Mouse (Mus musculus): ENCODE data around the gene Anks1. TPM values are rescaled to one million over a fixed set of nuclear protein-coding genes. Genes with fewer than 3 reads are reported as not detected.
A peak's percentile ranks its signal among the peaks of the same experiment; 100 is the strongest.

Gene Anks1
- polyA plus RNA-seq, 1 experiment from 2014 or later: 19.5 TPM

DNA sequence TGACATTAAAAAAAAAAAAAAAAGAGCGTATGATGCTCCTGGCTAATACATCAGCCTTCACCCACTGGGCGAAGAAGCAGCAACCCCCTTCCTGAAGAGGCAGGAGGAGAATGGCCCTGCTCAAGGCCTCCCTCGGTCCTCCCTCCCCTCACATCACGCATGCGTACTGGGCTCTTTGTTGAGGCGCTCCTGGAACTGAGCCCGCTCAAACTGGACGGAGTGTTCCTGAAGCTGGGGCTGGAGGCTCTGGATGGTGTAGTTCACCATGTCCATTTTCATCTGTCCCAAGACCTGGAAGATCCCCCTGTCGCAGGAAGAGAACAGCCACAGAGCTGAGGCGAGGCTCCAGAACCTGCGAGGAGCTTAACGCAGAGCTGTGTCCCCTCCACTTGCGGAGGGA is 161.2 kb downstream of the Anks1 start:
- Histone ChIP-seq H3K4me2 (replicated peaks; ENCODE audit: low read depth, low read length) (no peak overlapping the region), H3K27ac (ENCODE audit: low read length) (no peak overlapping the region), H3K36me3 (ENCODE audit: control insufficient read depth, insufficient read depth, low read length) (no peaks in the 10 kb centered on the region), H3K9me3 (ENCODE audit: control insufficient read depth, low read depth, low read length) (no peaks in the 10 kb centered on the region), H3K4me3 (ENCODE audit: low read depth, low read length) (no peak overlapping the region), H3K27me3 (ENCODE audit: control insufficient read depth, insufficient read depth, low read length) (no peaks in the 10 kb centered on the region), H3K4me1 (ENCODE audit: control insufficient read depth, insufficient read depth, low read length) (no peaks in the 10 kb centered on the region), H3K9ac (replicated peaks; ENCODE audit: low read depth, low read length) (no peak overlapping the region)
- WGBS: 83% methylated on average over 13 of the region's 13 CpGs
- ATAC-seq (ENCODE audit: insufficient number of reproducible peaks, insufficient read depth, low FRiP score, low read depth): no peak

DNA sequence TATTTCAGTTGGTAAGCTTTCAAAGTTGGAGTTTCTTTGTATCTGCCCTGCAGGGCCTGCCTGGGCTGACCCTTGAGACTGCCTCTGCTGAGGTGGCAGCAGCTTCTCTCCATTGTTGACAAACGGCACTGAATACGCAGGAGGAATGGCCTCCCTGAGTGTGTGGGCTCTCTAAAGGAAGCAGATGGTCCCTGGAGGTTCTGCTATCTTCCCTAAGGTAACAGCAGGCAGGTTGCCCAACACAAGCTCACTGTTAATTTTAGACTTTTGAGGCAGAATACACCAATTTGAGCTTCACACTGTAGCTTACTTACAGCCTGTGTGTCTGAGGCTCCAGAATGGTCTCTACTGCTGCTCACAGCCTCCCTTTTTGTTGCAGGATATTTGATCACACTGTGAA is 163.6 kb downstream of the Anks1 start:
- WGBS: 58% methylated on average over 2 of the region's 2 CpGs
- no peak overlapping the region for H3K9ac ChIP-seq (replicated peaks; ENCODE audit: low read depth, low read length)
- H3K27me3 ChIP-seq (ENCODE audit: control insufficient read depth, insufficient read depth, low read length): no peaks in the 10 kb centered on the region
- no peak overlapping the region for H3K4me3 ChIP-seq (ENCODE audit: low read depth, low read length)
- H3K9me3 ChIP-seq (ENCODE audit: control insufficient read depth, low read depth, low read length): no peaks in the 10 kb centered on the region
- ATAC-seq (ENCODE audit: insufficient number of reproducible peaks, insufficient read depth, low FRiP score, low read depth): no peak
- H3K27ac ChIP-seq (ENCODE audit: low read length): no peak overlapping the region
- H3K36me3 ChIP-seq (ENCODE audit: control insufficient read depth, insufficient read depth, low read length): no peaks in the 10 kb centered on the region
- H3K4me1 ChIP-seq (ENCODE audit: control insufficient read depth, insufficient read depth, low read length): no peaks in the 10 kb centered on the region
- H3K4me2 ChIP-seq (replicated peaks; ENCODE audit: low read depth, low read length): no peak overlapping the region

GRCm38 (mm10) chr17:28074486-28074885 is 165.4 kb downstream of the Anks1 start:
- no peak overlapping the region for H3K9ac ChIP-seq (replicated peaks; ENCODE audit: low read depth, low read length)
- no peak overlapping the region for H3K27ac ChIP-seq (ENCODE audit: low read length)
- H3K4me3 ChIP-seq (ENCODE audit: low read depth, low read length): no peak overlapping the region
- H3K4me2 ChIP-seq (replicated peaks; ENCODE audit: low read depth, low read length): no peak overlapping the region
- no peaks in the 10 kb centered on the region for H3K9me3 ChIP-seq (ENCODE audit: control insufficient read depth, low read depth, low read length)
- H3K36me3 ChIP-seq (ENCODE audit: control insufficient read depth, insufficient read depth, low read length): no peaks in the 10 kb centered on the region
- 65% methylated on average over 7 of the region's 7 CpGs for WGBS
- 0 out of 2 replicates have a peak, but pooled peaks cover 6% of the 10 kb centered on the region for H3K4me1 ChIP-seq (ENCODE audit: control insufficient read depth, insufficient read depth, low read length)
- H3K27me3 ChIP-seq (ENCODE audit: control insufficient read depth, insufficient read depth, low read length): no peaks in the 10 kb centered on the region
- ATAC-seq (ENCODE audit: insufficient number of reproducible peaks, insufficient read depth, low FRiP score, low read depth): no peak

GRCm38 (mm10) chr17:28078028-28078427 is 168.9 kb downstream of the Anks1 start:
- 0 out of 2 replicates have a peak, but pooled peaks cover 6% of the 10 kb centered on the region for H3K4me1 ChIP-seq (ENCODE audit: control insufficient read depth, insufficient read depth, low read length)
- no peak overlapping the region for H3K9ac ChIP-seq (replicated peaks; ENCODE audit: low read depth, low read length)
- ATAC-seq (ENCODE audit: insufficient number of reproducible peaks, insufficient read depth, low FRiP score, low read depth): no peak
- H3K4me2 ChIP-seq (replicated peaks; ENCODE audit: low read depth, low read length): no peak overlapping the region
- no peak overlapping the region for H3K4me3 ChIP-seq (ENCODE audit: low read depth, low read length)
- no peaks in the 10 kb centered on the region for H3K36me3 ChIP-seq (ENCODE audit: control insufficient read depth, insufficient read depth, low read length)
- WGBS: 80% methylated on average over 9 of the region's 9 CpGs
- no peak overlapping the region for H3K27ac ChIP-seq (ENCODE audit: low read length)
- H3K27me3 ChIP-seq (ENCODE audit: control insufficient read depth, insufficient read depth, low read length): no peaks in the 10 kb centered on the region
- H3K9me3 ChIP-seq (ENCODE audit: control insufficient read depth, low read depth, low read length): no peaks in the 10 kb centered on the region

DNA sequence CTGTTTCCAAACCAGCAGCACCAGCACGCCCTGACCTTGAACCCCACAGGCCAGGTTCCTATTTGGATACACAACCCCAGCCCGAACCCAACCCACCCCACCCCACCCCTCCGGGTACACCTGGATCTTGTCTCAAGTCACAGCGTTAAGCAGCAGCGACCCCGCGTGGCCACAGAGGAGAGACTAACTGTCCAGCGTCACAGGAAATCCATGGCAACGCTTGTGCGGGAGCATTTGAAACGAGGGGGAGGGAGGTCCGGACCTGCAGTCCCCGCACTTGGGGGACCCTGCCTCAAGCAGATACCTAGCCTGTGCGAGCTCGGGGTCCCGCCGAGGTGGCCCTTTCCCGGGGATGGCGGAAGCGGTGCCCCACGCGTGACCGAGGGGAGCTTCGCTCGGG is 170.5 kb downstream of the Anks1 start:
- H3K4me2 ChIP-seq (replicated peaks; ENCODE audit: low read depth, low read length): peak overlapping the region; percentile 100
- no peaks in the 10 kb centered on the region for H3K36me3 ChIP-seq (ENCODE audit: control insufficient read depth, insufficient read depth, low read length)
- H3K4me3 ChIP-seq (ENCODE audit: low read depth, low read length): peak overlapping the region; percentile 59
- no peaks in the 10 kb centered on the region for H3K9me3 ChIP-seq (ENCODE audit: control insufficient read depth, low read depth, low read length)
- peaks cover 12% of the 10 kb centered on the region; the same call in 1 of the 2 replicates for H3K4me1 ChIP-seq (ENCODE audit: control insufficient read depth, insufficient read depth, low read length)
- no peaks in the 10 kb centered on the region for H3K27me3 ChIP-seq (ENCODE audit: control insufficient read depth, insufficient read depth, low read length)
- H3K9ac ChIP-seq (replicated peaks; ENCODE audit: low read depth, low read length): peak overlapping the region; percentile 55
- H3K27ac ChIP-seq (ENCODE audit: low read length): no peak overlapping the region
- 1% methylated on average over 25 of the region's 25 CpGs for WGBS
- peak; percentile 33; the same call in 1 of the 2 replicates for ATAC-seq (ENCODE audit: insufficient number of reproducible peaks, insufficient read depth, low FRiP score, low read depth)

- 0 out of 2 replicates have a peak within 1 kb of the TSS, but pooled peaks have one; percentile 27 for H3K27ac ChIP-seq (ENCODE audit: low read length)
- peak; percentile 87 for ATAC-seq (ENCODE audit: insufficient number of reproducible peaks, insufficient read depth, low FRiP score, low read depth)
- H3K9ac ChIP-seq (replicated peaks; ENCODE audit: low read depth, low read length): peak within 1 kb of the TSS; percentile 55
- peaks cover 12% of the 10 kb centered on the region; the same call in 1 of the 2 replicates for H3K4me1 ChIP-seq (ENCODE audit: control insufficient read depth, insufficient read depth, low read length)
- WGBS: 1% methylated on average over 53 of the region's 57 CpGs
- H3K4me3 ChIP-seq (ENCODE audit: low read depth, low read length): peak within 1 kb of the TSS; percentile 59
- H3K9me3 ChIP-seq (ENCODE audit: control insufficient read depth, low read depth, low read length): no peaks in the 10 kb centered on the region
- H3K27me3 ChIP-seq (ENCODE audit: control insufficient read depth, insufficient read depth, low read length): no peaks in the 10 kb centered on the region
- peak within 1 kb of the TSS; percentile 100 for H3K4me2 ChIP-seq (replicated peaks; ENCODE audit: low read depth, low read length)
- H3K36me3 ChIP-seq (ENCODE audit: control insufficient read depth, insufficient read depth, low read length): no peaks in the 10 kb centered on the region
These were observed 171.1 kb downstream of the Anks1 start, which contains the start of gene Tcp11 for GRCm38 (mm10) chr17:28080045-28080816. TSS of gene Tcp11 (minus strand) at chr17:28080639.

GRCm38 (mm10) chr17:28080817-28081165 is 171.7 kb downstream of the Anks1 start:
- Histone ChIP-seq H3K9me3 (ENCODE audit: control insufficient read depth, low read depth, low read length) (no peaks in the 10 kb centered on the region), H3K4me1 (ENCODE audit: control insufficient read depth, insufficient read depth, low read length) (peaks cover 14% of the 10 kb centered on the region; the same call in 1 of the 2 replicates), H3K27me3 (ENCODE audit: control insufficient read depth, insufficient read depth, low read length) (no peaks in the 10 kb centered on the region), H3K27ac (ENCODE audit: low read length) (no peak overlapping the region), H3K4me2 (replicated peaks; ENCODE audit: low read depth, low read length) (peak overlapping the region; percentile 100), H3K9ac (replicated peaks; ENCODE audit: low read depth, low read length) (no peak overlapping the region), H3K4me3 (ENCODE audit: low read depth, low read length) (no peak overlapping the region), H3K36me3 (ENCODE audit: control insufficient read depth, insufficient read depth, low read length) (no peaks in the 10 kb centered on the region)
- WGBS: 9% methylated on average over 9 of the region's 9 CpGs
- ATAC-seq (ENCODE audit: insufficient number of reproducible peaks, insufficient read depth, low FRiP score, low read depth): peak; percentile 28; the same call in 1 of the 2 replicates

- Histone ChIP-seq H3K4me2 (replicated peaks; ENCODE audit: low read depth, low read length) (no peak overlapping the region), H3K9me3 (ENCODE audit: control insufficient read depth, low read depth, low read length) (no peaks in the 10 kb centered on the region), H3K4me1 (ENCODE audit: control insufficient read depth, insufficient read depth, low read length) (peaks cover 14% of the 10 kb centered on the region; the same call in 1 of the 2 replicates), H3K4me3 (ENCODE audit: low read depth, low read length) (no peak overlapping the region), H3K9ac (replicated peaks; ENCODE audit: low read depth, low read length) (no peak overlapping the region), H3K27me3 (ENCODE audit: control insufficient read depth, insufficient read depth, low read length) (no peaks in the 10 kb centered on the region), H3K27ac (ENCODE audit: low read length) (no peak overlapping the region), H3K36me3 (ENCODE audit: control insufficient read depth, insufficient read depth, low read length) (no peaks in the 10 kb centered on the region)
- WGBS: 60% methylated on average over 9 of the region's 9 CpGs
- no peak for ATAC-seq (ENCODE audit: insufficient number of reproducible peaks, insufficient read depth, low FRiP score, low read depth)
These were observed 172.3 kb downstream of the Anks1 start for GRCm38 (mm10) chr17:28081385-28081784.
